Mouse (Mus musculus): Measurements from ENCODE around the gene Osbpl8.

GRCm38 (mm10) chr10:111339296-111339695 lies 174.7 kb downstream of the Osbpl8 start:
- TF ChIP-seq CTCF (IDR thresholded peaks at IDR 0.05; ENCODE audit: low read depth, low read length) (no peak), POLR2A (IDR thresholded peaks at IDR 0.05; ENCODE audit: insufficient read depth, low read length) (no peak), EP300 (IDR thresholded peaks at IDR 0.05; ENCODE audit: insufficient read depth, low read depth, low read length) (no peak)
